Mouse (Mus musculus) forebrain, embryonic 12.5 days (tissue): ENCODE measurements around the gene B4gat1. TPM values are rescaled to one million over a fixed set of nuclear protein-coding genes. Genes with fewer than 3 reads are reported as not detected.

Experiments used
- ATAC-seq: fragments of 200-750 bp; cut with Nextera tagmentation; 2 replicates; pipeline ENCODE4 v1.8.0; 2017; ENCODE audit warnings: moderate TSS enrichment; ENCODE audit not compliant: low FRiP score
- H3K27ac ChIP-seq: fragments of 300-500 bp; sonication (generic); 2 replicates; pipeline ENCODE4 v1.5.1; 2016; ENCODE audit warnings: mild to moderate bottlenecking
- H3K27me3 ChIP-seq: fragments of 300-500 bp; sonication (generic); 2 replicates; pipeline ENCODE4 v1.6.1; 2016; ENCODE audit warnings: mild to moderate bottlenecking
- H3K36me3 ChIP-seq: fragments of 300-500 bp; sonication (generic); replicated peaks from 2 replicates; pipeline ENCODE4 v1.6.1; 2016; ENCODE audit warnings: mild to moderate bottlenecking
- H3K4me1 ChIP-seq: fragments of 300-500 bp; sonication (generic); 2 replicates; pipeline ENCODE4 v1.6.1; 2016
- H3K4me2 ChIP-seq: fragments of 300-500 bp; sonication (generic); 2 replicates; pipeline ENCODE4 v1.6.1; 2016; ENCODE audit warnings: mild to moderate bottlenecking, moderate library complexity
- H3K4me3 ChIP-seq: fragments of 300-500 bp; sonication (generic); replicated peaks from 2 replicates; pipeline ENCODE4 v1.5.1; 2016; ENCODE audit warnings: mild to moderate bottlenecking
- H3K9ac ChIP-seq: fragments of 300-500 bp; sonication (generic); 2 replicates; pipeline ENCODE4 v1.6.1; 2016; ENCODE audit warnings: mild to moderate bottlenecking
- H3K9me3 ChIP-seq: fragments of 300-500 bp; sonication (generic); 2 replicates; pipeline ENCODE4 v1.6.1; 2016
- WGBS: fragments of 180-500 bp; shearing (Covaris S2); methylation state at CpG from one replicate; pipeline ENCODE4 v1.1.7; 2016; 5-methylcytosine and 5-hydroxymethylcytosine counted together
- polyA plus RNA-seq: library from polyadenylated mRNA; unstranded; fragments of >200 nt; fragmentation: Nextera tagmentation; extraction: Ambion mirVana; gene quantifications from 2 replicates; pipeline ENCODE4 v1.2.1, GENCODE M21; 2016

The B4gat1 gene
- polyA plus RNA-seq, 1 experiment from 2014 or later: 37.6 TPM

- Histone ChIP-seq H3K4me3 (peak overlapping the region; percentile 46), H3K36me3 (no peaks in the 10 kb centered on the region), H3K9ac (peak overlapping the region; percentile 61; the same call in 1 of the 2 replicates), H3K27ac (peak overlapping the region; percentile 26), H3K9me3 (no peaks in the 10 kb centered on the region), H3K4me2 (peak overlapping the region; percentile 85), H3K27me3 (peaks cover 75% of the 10 kb centered on the region), H3K4me1 (peaks cover 45% of the 10 kb centered on the region)
- WGBS: 14% methylated on average over 15 of the region's 15 CpGs
- no peak for ATAC-seq
These were observed 28.6 kb downstream of the B4gat1 start for GRCm38 (mm10) chr19:5067040-5067799.

GRCm38 (mm10) chr19:5067867-5068569 lies 29.4 kb downstream of the B4gat1 start, which contains the start of gene Cd248:
Gene Cd248, plus strand, starts transcription at chr19:5068078.
- Histone ChIP-seq H3K4me2 (peak within 1 kb of the TSS; percentile 85), H3K9me3 (no peaks in the 10 kb centered on the region), H3K27ac (peak within 1 kb of the TSS; percentile 26), H3K4me1 (peaks cover 53% of the 10 kb centered on the region), H3K36me3 (no peaks in the 10 kb centered on the region), H3K27me3 (peaks cover 69% of the 10 kb centered on the region), H3K9ac (peak within 1 kb of the TSS; percentile 61), H3K4me3 (peak within 1 kb of the TSS; percentile 46)
- ATAC-seq: peak; percentile 18
- 1% methylated on average over 44 of the region's 56 CpGs for WGBS

DNA sequence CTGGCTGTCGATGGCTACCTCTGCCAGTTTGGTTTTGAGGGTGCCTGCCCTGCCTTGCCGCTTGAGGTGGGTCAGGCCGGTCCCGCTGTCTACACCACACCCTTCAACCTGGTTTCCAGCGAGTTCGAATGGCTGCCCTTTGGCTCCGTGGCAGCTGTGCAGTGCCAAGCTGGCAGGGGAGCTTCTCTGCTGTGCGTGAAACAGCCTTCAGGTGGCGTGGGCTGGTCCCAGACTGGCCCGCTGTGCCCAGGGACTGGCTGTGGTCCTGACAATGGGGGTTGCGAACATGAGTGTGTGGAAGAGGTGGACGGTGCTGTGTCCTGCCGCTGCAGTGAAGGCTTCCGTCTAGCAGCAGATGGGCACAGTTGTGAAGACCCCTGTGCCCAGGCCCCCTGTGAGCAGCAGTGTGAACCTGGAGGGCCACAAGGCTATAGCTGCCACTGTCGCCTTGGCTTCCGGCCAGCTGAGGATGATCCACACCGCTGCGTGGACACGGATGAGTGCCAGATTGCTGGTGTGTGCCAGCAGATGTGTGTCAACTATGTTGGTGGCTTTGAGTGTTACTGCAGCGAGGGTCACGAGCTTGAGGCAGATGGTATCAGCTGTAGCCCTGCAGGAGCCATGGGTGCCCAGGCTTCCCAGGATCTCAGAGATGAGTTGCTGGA lies 30.1 kb downstream of the B4gat1 start:
- Histone ChIP-seq H3K4me3 (peak overlapping the region; percentile 46), H3K27ac (0 out of 2 replicates have a peak overlapping the region, but pooled peaks have one; percentile 3), H3K9me3 (no peaks in the 10 kb centered on the region), H3K9ac (peak overlapping the region; percentile 61), H3K4me2 (peak overlapping the region; percentile 85), H3K4me1 (peaks cover 54% of the 10 kb centered on the region), H3K27me3 (peaks cover 69% of the 10 kb centered on the region), H3K36me3 (no peaks in the 10 kb centered on the region)
- no peak for ATAC-seq
- WGBS: 45% methylated on average over 21 of the region's 21 CpGs

GRCm38 (mm10) chr19:5069486-5069885 lies 30.9 kb downstream of the B4gat1 start:
- 88% methylated on average over 5 of the region's 5 CpGs for WGBS
- Histone ChIP-seq H3K9me3 (no peaks in the 10 kb centered on the region), H3K9ac (no peak overlapping the region), H3K4me3 (no peak overlapping the region), H3K27ac (no peak overlapping the region), H3K36me3 (no peaks in the 10 kb centered on the region), H3K4me1 (peaks cover 54% of the 10 kb centered on the region), H3K4me2 (peak overlapping the region; percentile 11; the same call in 1 of the 2 replicates), H3K27me3 (peaks cover 68% of the 10 kb centered on the region)
- ATAC-seq: no peak

DNA sequence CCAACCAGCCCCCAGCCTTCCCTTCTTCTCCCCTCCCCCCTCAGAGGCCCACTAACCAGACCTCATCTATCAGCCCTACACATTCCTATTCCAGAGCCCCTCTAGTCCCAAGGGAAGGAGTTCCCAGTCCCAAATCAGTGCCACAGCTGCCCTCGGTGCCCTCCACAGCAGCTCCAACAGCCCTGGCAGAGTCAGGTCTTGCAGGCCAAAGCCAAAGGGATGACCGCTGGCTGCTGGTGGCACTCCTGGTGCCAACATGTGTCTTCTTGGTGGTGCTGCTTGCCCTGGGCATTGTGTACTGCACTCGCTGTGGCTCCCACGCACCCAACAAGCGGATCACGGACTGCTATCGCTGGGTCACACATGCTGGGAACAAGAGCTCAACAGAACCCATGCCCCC lies 31.4 kb downstream of the B4gat1 start:
- H3K9me3 ChIP-seq: no peaks in the 10 kb centered on the region
- ATAC-seq: no peak
- H3K4me1 ChIP-seq: peaks cover 54% of the 10 kb centered on the region
- H3K4me3 ChIP-seq: no peak overlapping the region; the same call in 1 of the 2 replicates
- 89% methylated on average over 7 of the region's 7 CpGs for WGBS
- H3K4me2 ChIP-seq: 0 out of 2 replicates have a peak overlapping the region, but pooled peaks have one; percentile 17
- no peak overlapping the region for H3K27ac ChIP-seq
- H3K9ac ChIP-seq: no peak overlapping the region
- no peaks in the 10 kb centered on the region for H3K36me3 ChIP-seq
- peaks cover 66% of the 10 kb centered on the region for H3K27me3 ChIP-seq

GRCm38 (mm10) chr19:5071077-5071476 lies 32.5 kb downstream of the B4gat1 start:
- ATAC-seq: no peak
- H3K9ac ChIP-seq: peak overlapping the region; percentile 51
- no peaks in the 10 kb centered on the region for H3K9me3 ChIP-seq
- peak overlapping the region; percentile 66 for H3K4me2 ChIP-seq
- H3K4me3 ChIP-seq: peak overlapping the region; percentile 42
- peak overlapping the region; percentile 87 for H3K27ac ChIP-seq
- peaks cover 61% of the 10 kb centered on the region for H3K27me3 ChIP-seq
- H3K36me3 ChIP-seq: no peaks in the 10 kb centered on the region
- WGBS: 5% methylated on average over 11 of the region's 11 CpGs
- peaks cover 54% of the 10 kb centered on the region for H3K4me1 ChIP-seq

DNA sequence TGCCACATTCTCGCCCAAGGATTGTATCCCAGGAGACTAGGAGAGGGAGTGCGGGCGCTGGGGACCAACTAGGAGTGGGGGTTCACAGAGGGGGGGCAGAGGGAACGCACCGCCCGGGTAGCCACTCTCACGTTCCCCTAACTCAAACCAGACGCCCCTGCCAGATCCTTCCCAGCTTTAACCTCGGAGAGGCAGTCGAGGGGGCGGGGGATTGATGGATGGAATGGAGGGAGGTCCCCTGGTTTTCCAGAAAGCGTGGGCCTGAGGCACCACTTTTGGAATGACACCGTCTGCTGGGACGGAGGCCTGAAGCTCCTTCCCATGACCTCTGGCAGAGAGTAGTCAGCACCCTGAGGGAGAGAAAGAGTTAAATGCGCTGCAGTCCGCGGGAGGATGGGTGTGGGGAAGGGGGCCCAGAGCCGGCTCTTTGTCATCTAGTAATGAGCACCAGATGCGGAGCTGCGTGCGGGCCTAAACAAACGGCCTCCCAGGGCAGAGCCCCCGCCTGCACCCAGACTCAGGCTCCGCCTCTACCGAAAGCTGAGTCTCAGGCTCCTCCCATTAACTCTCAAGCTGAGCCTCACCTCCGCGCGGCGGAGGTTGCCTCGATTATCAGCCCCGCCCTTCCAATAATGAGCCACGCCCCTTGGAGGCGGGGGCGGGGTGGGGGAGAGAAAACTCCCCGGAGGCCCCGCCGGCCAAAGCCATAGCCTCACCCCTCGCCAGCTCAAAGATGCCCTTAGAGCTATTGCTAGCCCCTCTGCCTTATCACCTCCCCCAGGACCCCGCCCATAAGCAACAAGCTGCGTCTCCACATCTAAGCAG lies 33.1 kb downstream of the B4gat1 start:
- no peaks in the 10 kb centered on the region for H3K36me3 ChIP-seq
- peaks cover 54% of the 10 kb centered on the region for H3K27me3 ChIP-seq
- peak overlapping the region; percentile 51 for H3K9ac ChIP-seq
- H3K27ac ChIP-seq: peak overlapping the region; percentile 87
- WGBS: under 1% methylated on average over 40 of the region's 40 CpGs
- peaks cover 54% of the 10 kb centered on the region for H3K4me1 ChIP-seq
- peak overlapping the region; percentile 42 for H3K4me3 ChIP-seq
- peak; percentile 88 for ATAC-seq
- peak overlapping the region; percentile 66 for H3K4me2 ChIP-seq
- H3K9me3 ChIP-seq: no peaks in the 10 kb centered on the region

GRCm38 (mm10) chr19:5072389-5073019 lies 33.9 kb downstream of the B4gat1 start:
- Histone ChIP-seq H3K27me3 (peaks cover 47% of the 10 kb centered on the region), H3K36me3 (no peaks in the 10 kb centered on the region), H3K9me3 (no peaks in the 10 kb centered on the region), H3K4me3 (peak overlapping the region; percentile 42), H3K4me2 (peak overlapping the region; percentile 66), H3K27ac (peak overlapping the region; percentile 87), H3K9ac (peak overlapping the region; percentile 29; the same call in 1 of the 2 replicates), H3K4me1 (peaks cover 47% of the 10 kb centered on the region)
- 4% methylated on average over 20 of the region's 20 CpGs for WGBS
- ATAC-seq: peak; percentile 28

- Histone ChIP-seq H3K27me3 (peaks cover 42% of the 10 kb centered on the region), H3K36me3 (no peaks in the 10 kb centered on the region), H3K4me1 (peaks cover 41% of the 10 kb centered on the region), H3K4me2 (peak overlapping the region; percentile 66), H3K4me3 (peak overlapping the region; percentile 42), H3K9ac (no peak overlapping the region), H3K27ac (peak overlapping the region; percentile 87; the same call in 1 of the 2 replicates), H3K9me3 (no peaks in the 10 kb centered on the region)
- 1% methylated on average over 15 of the region's 15 CpGs for WGBS
- ATAC-seq: peak; percentile 28; the same call in 1 of the 2 replicates
These were observed 34.4 kb downstream of the B4gat1 start for GRCm38 (mm10) chr19:5073028-5073427.

DNA sequence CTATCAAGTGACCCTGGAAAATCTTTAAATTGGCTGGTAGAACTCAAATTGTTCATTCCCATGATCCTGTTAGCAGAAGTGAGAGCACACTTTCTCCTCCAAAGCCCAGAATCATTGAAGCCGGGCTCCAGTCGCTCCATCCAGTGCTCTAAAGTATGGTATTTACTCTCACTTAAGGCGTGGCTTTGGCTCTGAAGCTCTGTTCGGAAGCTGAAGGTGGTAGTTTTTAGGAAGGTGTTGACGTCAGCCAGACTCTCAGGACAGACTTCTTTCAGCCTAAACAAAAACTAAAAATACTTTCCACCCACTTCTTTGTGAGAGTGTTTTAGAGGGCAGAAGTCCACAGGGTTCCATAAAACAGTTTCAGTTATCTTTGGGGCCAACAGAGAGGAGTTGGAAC lies 34.9 kb downstream of the B4gat1 start:
- H3K36me3 ChIP-seq: no peaks in the 10 kb centered on the region
- ATAC-seq: no peak
- 41% methylated on average over 5 of the region's 5 CpGs for WGBS
- H3K27me3 ChIP-seq: peaks cover 41% of the 10 kb centered on the region
- H3K9ac ChIP-seq: no peak overlapping the region
- no peak overlapping the region for H3K4me2 ChIP-seq
- no peak overlapping the region for H3K4me3 ChIP-seq
- H3K27ac ChIP-seq: no peak overlapping the region
- H3K4me1 ChIP-seq: peaks cover 37% of the 10 kb centered on the region
- H3K9me3 ChIP-seq: no peaks in the 10 kb centered on the region

DNA sequence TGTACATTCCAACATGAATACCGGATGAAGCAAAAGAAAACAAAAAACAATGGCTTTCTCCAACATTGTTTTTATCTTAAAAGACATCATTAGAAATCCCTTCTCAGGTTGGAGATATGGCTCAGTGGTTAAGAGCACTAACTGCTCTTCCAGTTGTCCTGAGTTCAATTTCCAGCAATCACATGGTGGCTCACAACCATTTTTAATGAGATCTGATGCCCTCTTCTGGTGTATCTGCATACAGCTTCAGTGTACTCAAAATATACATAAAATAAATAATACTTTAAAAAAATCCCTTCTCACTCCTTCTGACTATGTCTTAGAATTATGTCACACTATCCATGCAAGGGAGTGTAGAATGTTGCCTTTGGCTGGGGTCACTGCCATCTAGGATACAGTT lies 40.7 kb downstream of the B4gat1 start:
- no peak overlapping the region for H3K27ac ChIP-seq
- no peaks in the 10 kb centered on the region for H3K4me1 ChIP-seq
- no peaks in the 10 kb centered on the region for H3K36me3 ChIP-seq
- H3K9me3 ChIP-seq: no peaks in the 10 kb centered on the region
- H3K27me3 ChIP-seq: peaks cover 58% of the 10 kb centered on the region
- no peak for ATAC-seq
- WGBS: 92% methylated on average over 1 of the region's 1 CpGs
- H3K4me2 ChIP-seq: no peak overlapping the region
- H3K4me3 ChIP-seq: no peak overlapping the region
- no peak overlapping the region for H3K9ac ChIP-seq
